Mouse (Mus musculus) forebrain, embryonic 13.5 days (tissue): ENCODE results near the gene Olfr469. TPM values are rescaled to one million over a fixed set of nuclear protein-coding genes. Genes with fewer than 3 reads are reported as not detected.

Source experiments
- polyA plus RNA-seq: library from polyadenylated mRNA; unstranded; fragments of >200 nt; fragmentation: Nextera tagmentation; extraction: Ambion mirVana; gene quantifications from 2 replicates; pipeline ENCODE4 v1.2.1, GENCODE M21; 2015

Olfr469 gene
- polyA plus RNA-seq, 1 experiment from 2014 or later = not detected

Other genes starting within 250 kb of the Olfr469 start
- 1.1 and 1.3 TPM in 2 replicates for gene Ppfibp2, start 230.3 kb downstream of the Olfr469 start, polyA plus RNA-seq
- not detected in 2 replicates for gene 5330417H12Rik, start 200.4 kb downstream of the Olfr469 start, polyA plus RNA-seq
- gene Cyb5r2, start 67.5 kb downstream of the Olfr469 start, polyA plus RNA-seq = 0.10 TPM in 1 of 2 replicates, not detected in the other
- not detected in 2 replicates for gene Ovch2, start 24.3 kb downstream of the Olfr469 start, polyA plus RNA-seq
- gene Olfr467, start 13.3 kb downstream of the Olfr469 start, polyA plus RNA-seq = not detected in 2 replicates
- not detected in 2 replicates for gene Olfr470, start 21.9 kb upstream of the Olfr469 start, polyA plus RNA-seq
- not detected in 2 replicates for gene Olfr472, start 72.4 kb upstream of the Olfr469 start, polyA plus RNA-seq
- gene Olfr473, start 104.9 kb upstream of the Olfr469 start, polyA plus RNA-seq = not detected in 2 replicates
- gene Olfr474, start 129.1 kb upstream of the Olfr469 start, polyA plus RNA-seq = not detected in 2 replicates
- gene Olfr476, start 139.3 kb upstream of the Olfr469 start, polyA plus RNA-seq = not detected in 2 replicates
- gene Olfr477, start 161.2 kb upstream of the Olfr469 start, polyA plus RNA-seq = not detected in 2 replicates
- gene Olfr478, start 208.4 kb upstream of the Olfr469 start, polyA plus RNA-seq = not detected in 2 replicates
- gene Olfr479, start 225.2 kb upstream of the Olfr469 start, polyA plus RNA-seq = not detected in 2 replicates
- gene Olfr480, start 241.8 kb upstream of the Olfr469 start, polyA plus RNA-seq = not detected in 2 replicates